Mouse (Mus musculus) kidney, postnatal 25 days (tissue): ENCODE measurements around the gene Rell1.

ENCODE experiments used
- DNase-seq, 2 experiments: peaks; one replicate each; pipeline ENCODE4 v3.0.0; 2021; ENCODE audit warnings: mixed read lengths in 2 of 2

Rell1 gene

DNA sequence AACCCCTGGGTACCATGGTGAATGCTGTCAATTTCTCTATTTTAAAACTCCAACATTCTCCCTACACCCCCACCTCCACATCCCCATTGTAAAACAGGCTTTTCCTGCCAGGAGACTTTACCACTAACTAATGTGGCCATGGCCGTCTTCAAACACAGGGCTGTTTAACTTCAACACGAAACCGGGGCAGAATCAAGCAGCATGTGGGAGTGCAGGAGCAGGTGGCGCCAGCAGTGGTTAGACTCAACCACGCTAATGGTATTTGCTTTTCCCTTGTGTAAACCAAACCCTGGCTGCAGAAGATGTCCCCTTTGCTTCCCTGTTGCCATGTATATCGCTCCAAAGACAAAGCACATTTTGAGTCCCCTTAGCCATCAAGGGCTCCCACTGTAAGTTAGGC is 76.8 kb downstream of the Rell1 start:
- no peak for DNase-seq

- no peak for DNase-seq
These were observed 77.5 kb downstream of the Rell1 start for GRCm38 (mm10) chr5:63891241-63891640.

DNA sequence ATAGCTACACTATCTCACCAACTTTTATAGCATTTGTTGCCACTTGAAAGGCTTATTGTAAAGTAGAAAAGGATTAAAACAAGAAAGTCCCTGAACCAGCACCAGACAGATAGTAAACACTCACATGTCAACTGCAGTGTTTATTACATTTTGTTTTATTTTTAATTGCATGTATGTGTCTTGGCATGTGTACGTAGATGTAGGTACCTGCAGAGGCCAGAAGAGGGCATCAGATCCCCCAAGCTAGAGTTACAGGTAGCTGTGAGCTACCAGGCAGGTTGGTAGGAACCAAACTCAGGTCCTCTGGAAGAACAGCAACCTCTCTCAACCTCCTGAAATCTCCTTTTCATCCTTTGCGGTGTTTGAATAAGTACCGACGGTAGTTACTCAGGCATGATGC is 81.6 kb downstream of the Rell1 start:
- no peak for DNase-seq

DNA sequence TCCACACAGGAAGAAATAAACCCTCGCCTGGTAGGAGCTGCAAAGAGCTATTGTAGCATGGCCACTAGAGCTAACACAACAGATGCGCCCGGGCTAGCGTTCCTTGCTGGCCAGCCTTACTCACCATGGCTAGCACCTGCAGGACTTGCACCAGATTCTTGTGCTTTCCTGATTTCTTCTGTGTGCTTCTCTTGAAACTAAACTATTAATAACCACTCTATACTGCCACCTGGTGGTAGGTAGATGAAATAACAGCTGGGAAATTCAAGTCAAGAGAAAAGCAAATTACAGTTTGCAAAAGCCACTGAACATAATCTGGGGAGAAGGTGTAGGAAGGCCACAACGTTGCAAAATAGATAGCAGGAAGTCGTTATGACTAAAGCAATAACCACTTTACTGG is 82.0 kb downstream of the Rell1 start:
- no peak for DNase-seq

GRCm38 (mm10) chr5:63886292-63886691 is 82.4 kb downstream of the Rell1 start:
- no peak for DNase-seq

DNA sequence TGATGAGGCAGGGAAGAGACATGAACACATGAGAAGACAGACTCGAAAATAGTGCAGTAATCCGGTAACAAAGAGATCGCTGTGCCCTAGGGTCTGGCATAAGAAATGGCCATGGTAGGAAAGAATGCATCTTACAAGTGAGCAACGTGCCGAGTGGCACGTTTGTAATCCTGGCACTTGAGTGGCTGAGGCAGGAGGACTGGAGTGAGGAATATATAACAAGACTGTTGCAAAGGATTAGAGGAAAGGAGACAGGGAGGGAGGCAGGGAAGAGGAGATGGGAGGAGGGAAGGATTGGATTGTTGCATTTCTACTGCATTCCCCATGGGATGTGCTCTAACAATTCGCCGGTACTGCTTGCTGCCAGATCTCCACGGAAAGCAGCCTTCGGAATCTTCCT is 89.7 kb downstream of the Rell1 start:
- no peak for DNase-seq

GRCm38 (mm10) chr5:63876081-63876480 is 92.6 kb downstream of the Rell1 start:
- DNase-seq: peak; percentile 27 to 51

GRCm38 (mm10) chr5:63874880-63875279 is 93.8 kb downstream of the Rell1 start:
- peak; percentile 67 to 85 for DNase-seq

GRCm38 (mm10) chr5:63872176-63872932 is 96.3 kb downstream of the Rell1 start:
- no peak for DNase-seq

GRCm38 (mm10) chr5:63867421-63867820 is 101.3 kb downstream of the Rell1 start:
- DNase-seq: peak; percentile 73 to 92

DNA sequence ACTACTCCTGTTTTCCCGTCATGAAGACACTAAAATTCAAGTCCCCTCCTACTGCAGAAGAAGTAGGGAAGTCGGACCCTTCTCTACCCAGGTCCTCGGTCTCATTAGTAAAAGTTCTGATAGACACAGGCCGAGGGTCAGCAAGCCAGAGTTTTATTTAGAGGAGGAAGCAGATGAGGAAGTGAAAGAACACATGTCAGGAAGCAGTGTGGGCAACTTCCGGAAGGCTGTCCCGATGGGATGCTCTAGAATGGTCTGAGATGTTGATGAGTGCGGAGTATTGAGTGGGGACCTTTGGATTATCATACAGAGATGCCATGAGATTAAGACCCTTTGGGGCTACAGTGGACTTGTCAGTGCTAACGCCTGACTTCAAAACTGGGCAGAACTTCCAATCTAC is 109.8 kb downstream of the Rell1 start:
- no peak for DNase-seq
